Mouse (Mus musculus): ENCODE data around the gene Mitf. TPM values are rescaled to one million over a fixed set of nuclear protein-coding genes. Genes with fewer than 3 reads are reported as not detected.

Mitf gene
- polyA plus RNA-seq, 1 experiment from 2014 or later = 1.6 TPM

GRCm38 (mm10) chr6:97902205-97902604 is 95.4 kb downstream of the Mitf start:
- Histone ChIP-seq H3K27ac (ENCODE audit: low read depth, low read length) (no peak overlapping the region), H3K36me3 (ENCODE audit: control insufficient read depth, insufficient read depth, low read length) (no peaks in the 10 kb centered on the region), H3K27me3 (replicated peaks; ENCODE audit: control insufficient read depth, insufficient read depth, low read length) (no peaks in the 10 kb centered on the region), H3K9me3 (ENCODE audit: control insufficient read depth, low read length) (no peaks in the 10 kb centered on the region), H3K4me3 (ENCODE audit: low read length) (no peak overlapping the region), H3K9ac (ENCODE audit: low read depth, low read length) (no peak overlapping the region), H3K4me1 (ENCODE audit: control insufficient read depth, insufficient read depth, low read depth, low read length) (no peaks in the 10 kb centered on the region), H3K4me2 (ENCODE audit: low read length) (no peak overlapping the region)
- ATAC-seq = no peak
- 92% methylated on average over 1 of the region's 1 CpGs for WGBS

GRCm38 (mm10) chr6:97914768-97915167 is 107.9 kb downstream of the Mitf start:
- no peak for ATAC-seq
- Histone ChIP-seq H3K36me3 (ENCODE audit: control insufficient read depth, insufficient read depth, low read length) (no peaks in the 10 kb centered on the region), H3K27ac (ENCODE audit: low read depth, low read length) (no peak overlapping the region), H3K4me2 (ENCODE audit: low read length) (no peak overlapping the region), H3K9me3 (ENCODE audit: control insufficient read depth, low read length) (no peaks in the 10 kb centered on the region), H3K27me3 (replicated peaks; ENCODE audit: control insufficient read depth, insufficient read depth, low read length) (no peaks in the 10 kb centered on the region), H3K4me3 (ENCODE audit: low read length) (no peak overlapping the region), H3K4me1 (ENCODE audit: control insufficient read depth, insufficient read depth, low read depth, low read length) (0 out of 2 replicates have a peak, but pooled peaks cover 5% of the 10 kb centered on the region), H3K9ac (ENCODE audit: low read depth, low read length) (no peak overlapping the region)
- 95% methylated on average over 8 of the region's 8 CpGs for WGBS

- WGBS = 79% methylated on average over 7 of the region's 7 CpGs
- Histone ChIP-seq H3K36me3 (ENCODE audit: control insufficient read depth, insufficient read depth, low read length) (no peaks in the 10 kb centered on the region), H3K4me2 (ENCODE audit: low read length) (no peak overlapping the region), H3K9ac (ENCODE audit: low read depth, low read length) (no peak overlapping the region), H3K4me1 (ENCODE audit: control insufficient read depth, insufficient read depth, low read depth, low read length) (0 out of 2 replicates have a peak, but pooled peaks cover 5% of the 10 kb centered on the region), H3K27me3 (replicated peaks; ENCODE audit: control insufficient read depth, insufficient read depth, low read length) (no peaks in the 10 kb centered on the region), H3K27ac (ENCODE audit: low read depth, low read length) (no peak overlapping the region), H3K9me3 (ENCODE audit: control insufficient read depth, low read length) (no peaks in the 10 kb centered on the region), H3K4me3 (ENCODE audit: low read length) (no peak overlapping the region)
- no peak for ATAC-seq
These were observed 109.6 kb downstream of the Mitf start for GRCm38 (mm10) chr6:97916386-97916903.

GRCm38 (mm10) chr6:97918051-97918450 is 111.2 kb downstream of the Mitf start:
- Histone ChIP-seq H3K27ac (ENCODE audit: low read depth, low read length) (no peak overlapping the region), H3K9me3 (ENCODE audit: control insufficient read depth, low read length) (no peaks in the 10 kb centered on the region), H3K9ac (ENCODE audit: low read depth, low read length) (no peak overlapping the region), H3K4me2 (ENCODE audit: low read length) (no peak overlapping the region), H3K4me1 (ENCODE audit: control insufficient read depth, insufficient read depth, low read depth, low read length) (0 out of 2 replicates have a peak, but pooled peaks cover 5% of the 10 kb centered on the region), H3K27me3 (replicated peaks; ENCODE audit: control insufficient read depth, insufficient read depth, low read length) (no peaks in the 10 kb centered on the region), H3K4me3 (ENCODE audit: low read length) (no peak overlapping the region), H3K36me3 (ENCODE audit: control insufficient read depth, insufficient read depth, low read length) (no peaks in the 10 kb centered on the region)
- ATAC-seq = no peak
- 68% methylated on average over 4 of the region's 4 CpGs for WGBS

GRCm38 (mm10) chr6:97918481-97918880 is 111.6 kb downstream of the Mitf start:
- Histone ChIP-seq H3K27me3 (replicated peaks; ENCODE audit: control insufficient read depth, insufficient read depth, low read length) (no peaks in the 10 kb centered on the region), H3K36me3 (ENCODE audit: control insufficient read depth, insufficient read depth, low read length) (no peaks in the 10 kb centered on the region), H3K4me1 (ENCODE audit: control insufficient read depth, insufficient read depth, low read depth, low read length) (0 out of 2 replicates have a peak, but pooled peaks cover 5% of the 10 kb centered on the region), H3K27ac (ENCODE audit: low read depth, low read length) (no peak overlapping the region), H3K9ac (ENCODE audit: low read depth, low read length) (no peak overlapping the region), H3K4me3 (ENCODE audit: low read length) (no peak overlapping the region), H3K9me3 (ENCODE audit: control insufficient read depth, low read length) (no peaks in the 10 kb centered on the region), H3K4me2 (ENCODE audit: low read length) (no peak overlapping the region)
- WGBS = 48% methylated on average over 7 of the region's 7 CpGs
- no peak for ATAC-seq

GRCm38 (mm10) chr6:97919287-97919686 is 112.4 kb downstream of the Mitf start:
- 58% methylated on average over 8 of the region's 8 CpGs for WGBS

GRCm38 (mm10) chr6:97921591-97921990 is 114.7 kb downstream of the Mitf start:
- Histone ChIP-seq H3K27ac (ENCODE audit: low read depth, low read length) (no peak overlapping the region), H3K36me3 (ENCODE audit: control insufficient read depth, insufficient read depth, low read length) (no peaks in the 10 kb centered on the region), H3K27me3 (replicated peaks; ENCODE audit: control insufficient read depth, insufficient read depth, low read length) (no peaks in the 10 kb centered on the region), H3K9me3 (ENCODE audit: control insufficient read depth, low read length) (no peaks in the 10 kb centered on the region), H3K9ac (ENCODE audit: low read depth, low read length) (no peak overlapping the region), H3K4me2 (ENCODE audit: low read length) (no peak overlapping the region), H3K4me3 (ENCODE audit: low read length) (no peak overlapping the region), H3K4me1 (ENCODE audit: control insufficient read depth, insufficient read depth, low read depth, low read length) (0 out of 2 replicates have a peak, but pooled peaks cover 5% of the 10 kb centered on the region)
- WGBS = 94% methylated on average over 6 of the region's 6 CpGs
- ATAC-seq = no peak

More at GRCm38 (mm10) chr6:97919287-97919686, 112.4 kb downstream of the Mitf start:
- H3K36me3 ChIP-seq (ENCODE audit: control insufficient read depth, insufficient read depth, low read length) = no peaks in the 10 kb centered on the region
- 0 out of 2 replicates have a peak, but pooled peaks cover 5% of the 10 kb centered on the region for H3K4me1 ChIP-seq (ENCODE audit: control insufficient read depth, insufficient read depth, low read depth, low read length)
- no peak for ATAC-seq
- H3K9me3 ChIP-seq (ENCODE audit: control insufficient read depth, low read length) = no peaks in the 10 kb centered on the region
- no peak overlapping the region for H3K4me3 ChIP-seq (ENCODE audit: low read length)
- H3K27ac ChIP-seq (ENCODE audit: low read depth, low read length) = no peak overlapping the region
- H3K9ac ChIP-seq (ENCODE audit: low read depth, low read length) = no peak overlapping the region
- H3K4me2 ChIP-seq (ENCODE audit: low read length) = no peak overlapping the region
- H3K27me3 ChIP-seq (replicated peaks; ENCODE audit: control insufficient read depth, insufficient read depth, low read length) = no peaks in the 10 kb centered on the region

- Histone ChIP-seq H3K4me2 (ENCODE audit: low read length) (no peak overlapping the region), H3K9ac (ENCODE audit: low read depth, low read length) (no peak overlapping the region), H3K4me1 (ENCODE audit: control insufficient read depth, insufficient read depth, low read depth, low read length) (no peaks in the 10 kb centered on the region), H3K36me3 (ENCODE audit: control insufficient read depth, insufficient read depth, low read length) (no peaks in the 10 kb centered on the region), H3K27me3 (replicated peaks; ENCODE audit: control insufficient read depth, insufficient read depth, low read length) (no peaks in the 10 kb centered on the region), H3K27ac (ENCODE audit: low read depth, low read length) (no peak overlapping the region), H3K4me3 (ENCODE audit: low read length) (no peak overlapping the region), H3K9me3 (ENCODE audit: control insufficient read depth, low read length) (no peaks in the 10 kb centered on the region)
- 90% methylated on average over 3 of the region's 3 CpGs for WGBS
- ATAC-seq = no peak
These were observed 117.4 kb downstream of the Mitf start for GRCm38 (mm10) chr6:97924221-97924620.

- no peaks in the 10 kb centered on the region for H3K4me1 ChIP-seq (ENCODE audit: control insufficient read depth, insufficient read depth, low read depth, low read length)
- 76% methylated on average over 3 of the region's 3 CpGs for WGBS
- H3K4me2 ChIP-seq (ENCODE audit: low read length) = no peak overlapping the region
- no peak for ATAC-seq
- no peaks in the 10 kb centered on the region for H3K9me3 ChIP-seq (ENCODE audit: control insufficient read depth, low read length)
- no peak overlapping the region for H3K4me3 ChIP-seq (ENCODE audit: low read length)
- no peaks in the 10 kb centered on the region for H3K36me3 ChIP-seq (ENCODE audit: control insufficient read depth, insufficient read depth, low read length)
- no peak overlapping the region for H3K9ac ChIP-seq (ENCODE audit: low read depth, low read length)
- H3K27ac ChIP-seq (ENCODE audit: low read depth, low read length) = no peak overlapping the region
- H3K27me3 ChIP-seq (replicated peaks; ENCODE audit: control insufficient read depth, insufficient read depth, low read length) = no peaks in the 10 kb centered on the region
These were observed 122.2 kb downstream of the Mitf start for GRCm38 (mm10) chr6:97929051-97929450.

All from hindbrain, embryonic 16.5 days (tissue).